Mouse (Mus musculus) brain, embryonic 14.5 days (tissue): ENCODE measurements around the gene Uncx.

Source experiments
- CTCF ChIP-seq: fragments of 200-500 bp; IDR thresholded peaks from 2 replicates; pipeline ENCODE4 v1.5.1; 2012; ENCODE audit warnings: inconsistent platforms, mild to moderate bottlenecking, moderate library complexity, borderline replicate concordance; ENCODE audit not compliant: insufficient read depth, insufficient read length; ENCODE audit errors: extremely low read depth
- POLR2A ChIP-seq: fragments of 200-500 bp; IDR thresholded peaks from 2 replicates; pipeline ENCODE4 v1.6.1; 2012; ENCODE audit warnings: mild to moderate bottlenecking, inconsistent platforms, borderline replicate concordance; ENCODE audit not compliant: poor library complexity, insufficient read depth, insufficient read length, severe bottlenecking; ENCODE audit errors: extremely low read depth

GRCm38 (mm10) chr5:139555476-139556115, 12.3 kb downstream of the Uncx start:
- TF ChIP-seq POLR2A (no peak), CTCF (no peak)
